Comparison of ENCODE assay signal across 21 mouse cellular contexts in the genomic region with DNA sequence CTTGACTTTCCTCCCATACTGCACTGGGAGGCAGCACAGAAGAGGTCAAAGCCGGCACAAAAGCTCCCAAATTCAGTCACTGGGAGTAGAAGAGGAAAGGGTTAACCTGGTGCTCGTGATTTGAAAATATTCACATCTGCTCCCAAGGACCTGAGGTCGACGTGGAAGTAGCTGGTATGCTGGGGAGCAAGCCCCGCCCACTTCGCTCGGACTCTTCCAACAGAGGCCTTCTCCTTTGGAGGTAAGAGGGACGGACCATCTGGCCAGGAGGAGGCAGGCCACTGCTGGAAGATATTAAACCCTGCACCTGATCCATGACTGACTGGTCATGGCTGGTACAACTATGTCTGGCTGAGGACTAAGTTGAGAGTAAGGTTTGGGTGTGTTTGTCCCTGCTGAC.
DNase-seq lines count a peak whose midpoint lies in the region; ATAC-seq lines count a peak whose summit lies in the region.
"Had no signal": no experiment of that assay in that cellular context is flagged by ENCODE, and none has a peak within 500 bp of the region (broad histone marks: within the 10 kb centered on the region; RNA-seq: fewer than 3 reads in every experiment).

No protein-coding gene starts in this region.

- H3K4me1 ChIP-seq in liver, embryonic 12.5 days: peaks cover 14% of the 10 kb centered on the region; the same call in 1 of the 2 replicates
- no peaks in the 10 kb centered on the region for H3K4me1 ChIP-seq in liver, embryonic 11.5 days (replicated peaks; ENCODE audit: control insufficient read depth, insufficient read depth, low read length)
- H3K4me1 ChIP-seq: embryonic facial prominence, embryonic 15.5 days; kidney, embryonic 15.5 days had no signal

- no peak overlapping the region for H3K9ac ChIP-seq in liver, embryonic 12.5 days
- no peak overlapping the region for H3K9ac ChIP-seq in liver, embryonic 11.5 days (ENCODE audit: low read depth, low read length)
- H3K9ac ChIP-seq: embryonic facial prominence, embryonic 15.5 days; kidney, embryonic 15.5 days had no signal

- no peaks in the 10 kb centered on the region for H3K9me3 ChIP-seq in liver, embryonic 12.5 days (replicated peaks)
- H3K9me3 ChIP-seq in liver, embryonic 11.5 days (ENCODE audit: control insufficient read depth, low read length): no peaks in the 10 kb centered on the region
- H3K9me3 ChIP-seq: embryonic facial prominence, embryonic 15.5 days; kidney, embryonic 15.5 days had no signal

- 41% methylated on average over 8 of the region's 8 CpGs for WGBS in liver, embryonic 12.5 days (ENCODE audit: insufficient replicate concordance)
- WGBS in liver, embryonic 11.5 days: 35% methylated on average over 8 of the region's 8 CpGs

- H3K27me3 ChIP-seq in liver, embryonic 12.5 days (replicated peaks): no peaks in the 10 kb centered on the region
- H3K27me3 ChIP-seq in liver, embryonic 11.5 days (replicated peaks; ENCODE audit: control insufficient read depth, insufficient read depth, low read length): no peaks in the 10 kb centered on the region
- H3K27me3 ChIP-seq: embryonic facial prominence, embryonic 15.5 days; kidney, embryonic 15.5 days had no signal

- no peak overlapping the region for H3K4me2 ChIP-seq in liver, embryonic 12.5 days
- no peak overlapping the region for H3K4me2 ChIP-seq in liver, embryonic 11.5 days
- H3K4me2 ChIP-seq: embryonic facial prominence, embryonic 15.5 days; heart, embryonic 11.5 days; kidney, embryonic 15.5 days had no signal

- DNase-seq in liver, embryonic 11.5 days (ENCODE audit: low spot score): no peak
- DNase-seq in ES-CJ7 (ENCODE audit: low read depth, low spot score): peak; percentile 46
- peak; percentile 74 for DNase-seq in ZHBTc4 (ENCODE audit: low read depth, low spot score)
- DNase-seq in mesoderm, embryonic 11.5 days (ENCODE audit: low read depth, low spot score): peak; percentile 72
- DNase-seq in spleen, postnatal 10 days (ENCODE audit: low spot score in 2 of 2): no peak
- no peak for DNase-seq in lung, postnatal 14 days
- no peak for DNase-seq in adrenal gland, adult 2 months
- DNase-seq: adrenal gland, adult 8-10 months; cerebellum, adult 8-10 months; heart, postnatal 10 days; kidney, adult 11 months; kidney, postnatal 36 days; lung, adult 2 months; right cerebral cortex, postnatal 14 days; thymus, postnatal 25 days had no signal

- no peaks in the 10 kb centered on the region for H3K36me3 ChIP-seq in liver, embryonic 12.5 days
- no peaks in the 10 kb centered on the region for H3K36me3 ChIP-seq in liver, embryonic 11.5 days (ENCODE audit: control insufficient read depth, insufficient read depth, low read length)
- H3K36me3 ChIP-seq: embryonic facial prominence, embryonic 15.5 days; kidney, embryonic 15.5 days had no signal

- ATAC-seq in liver, embryonic 12.5 days: peak; percentile 41
- ATAC-seq in liver, embryonic 11.5 days (replicated peaks; ENCODE audit: low FRiP score): no peak
- ATAC-seq: forebrain, embryonic 14.5 days; hindbrain, postnatal 0 days had no signal

- H3K4me3 ChIP-seq in liver, embryonic 12.5 days: no peak overlapping the region
- no peak overlapping the region for H3K4me3 ChIP-seq in liver, embryonic 11.5 days (ENCODE audit: low read depth, low read length)
- H3K4me3 ChIP-seq: embryonic facial prominence, embryonic 15.5 days; kidney, embryonic 15.5 days had no signal

- no peak overlapping the region for H3K27ac ChIP-seq in liver, embryonic 12.5 days
- no peak overlapping the region for H3K27ac ChIP-seq in liver, embryonic 11.5 days (ENCODE audit: low read depth, low read length)
- H3K27ac ChIP-seq: embryonic facial prominence, embryonic 15.5 days; hindbrain, postnatal 0 days; kidney, embryonic 15.5 days had no signal

Comparison
In these comparisons a context has a peak if more than half of its experiments do, and no peak if none do; other contexts are left out.
1. DNase-seq: peak in ES-CJ7 (single experiment), ZHBTc4 (single experiment) and mesoderm, embryonic 11.5 days (single experiment); none in liver, embryonic 11.5 days (single experiment), spleen, postnatal 10 days (0 of 2), lung, postnatal 14 days (single experiment) and adrenal gland, adult 2 months (single experiment).